Mouse (Mus musculus) lung, postnatal 0 days (tissue): ENCODE measurements around the gene Pcdh15. TPM values are rescaled to one million over a fixed set of nuclear protein-coding genes. Genes with fewer than 3 reads are reported as not detected.
A peak's percentile ranks its signal among the peaks of the same experiment; 100 is the strongest.

Experiments
- ATAC-seq: fragments of 200-750 bp; cut with Nextera tagmentation; 2 replicates; pipeline ENCODE4 v1.8.0; 2017; ENCODE audit warnings: moderate library complexity
- DNase-seq: peaks from one replicate; pipeline ENCODE4 v3.0.0-alpha.2; 2016; ENCODE audit warnings: low spot score
- H3K27ac ChIP-seq: fragments of 300-500 bp; sonication (generic); 2 replicates; pipeline ENCODE4 v1.5.1; 2014; ENCODE audit warnings: antibody characterized with exemption, mild to moderate bottlenecking, low read length, mixed read lengths
- H3K27me3 ChIP-seq: fragments of 300-500 bp; sonication (generic); replicated peaks from 2 replicates; pipeline ENCODE4 v1.6.1; 2014; ENCODE audit warnings: low read length, mixed read lengths; ENCODE audit not compliant: insufficient read depth
- H3K36me3 ChIP-seq: fragments of 300-500 bp; sonication (generic); 2 replicates; pipeline ENCODE4 v1.6.1; 2014; ENCODE audit warnings: low read length, mixed read lengths; ENCODE audit not compliant: insufficient read depth
- H3K4me1 ChIP-seq: fragments of 300-500 bp; sonication (generic); 2 replicates; pipeline ENCODE4 v1.6.1; 2014; ENCODE audit warnings: antibody characterized with exemption, low read depth, low read length, mixed read lengths; ENCODE audit not compliant: insufficient read depth
- H3K4me2 ChIP-seq: fragments of 300-500 bp; sonication (generic); replicated peaks from 2 replicates; pipeline ENCODE4 v1.6.1; 2014; ENCODE audit warnings: low read depth, mild to moderate bottlenecking, low read length, moderate library complexity, mixed read lengths
- H3K4me3 ChIP-seq: fragments of 300-500 bp; sonication (generic); 2 replicates; pipeline ENCODE4 v1.5.1; 2014; ENCODE audit warnings: low read depth, low read length
- H3K9ac ChIP-seq: fragments of 300-500 bp; sonication (generic); replicated peaks from 2 replicates; pipeline ENCODE4 v1.6.1; 2014; ENCODE audit warnings: low read depth, mild to moderate bottlenecking
- H3K9me3 ChIP-seq: fragments of 300-500 bp; sonication (generic); 2 replicates; pipeline ENCODE4 v1.6.1; 2016; ENCODE audit warnings: low read length, mixed read lengths
- CTCF ChIP-seq: IDR thresholded peaks from 2 replicates; pipeline ENCODE4 v1.5.1; 2016; ENCODE audit warnings: antibody characterized with exemption, mild to moderate bottlenecking
- EP300 ChIP-seq: IDR thresholded peaks from 2 replicates; pipeline ENCODE4 v1.6.1; 2016; ENCODE audit warnings: antibody characterized with exemption, mild to moderate bottlenecking, control low read depth
- WGBS: fragments of 180-500 bp; shearing (Covaris S2); extraction: QIAGEN DNeasy Blood & Tissue Kit; methylation state at CpG from one replicate; pipeline ENCODE4 v1.1.7; 2014; 5-methylcytosine and 5-hydroxymethylcytosine counted together
- polyA plus RNA-seq: library from polyadenylated mRNA; unstranded; fragments of >200 nt; fragmentation: Nextera tagmentation; extraction: Ambion mirVana; gene quantifications from 2 replicates; pipeline ENCODE4 v1.2.1, GENCODE M21; 2015

Gene Pcdh15
- polyA plus RNA-seq, 1 experiment from 2014 or later, result 0.06 TPM

DNA sequence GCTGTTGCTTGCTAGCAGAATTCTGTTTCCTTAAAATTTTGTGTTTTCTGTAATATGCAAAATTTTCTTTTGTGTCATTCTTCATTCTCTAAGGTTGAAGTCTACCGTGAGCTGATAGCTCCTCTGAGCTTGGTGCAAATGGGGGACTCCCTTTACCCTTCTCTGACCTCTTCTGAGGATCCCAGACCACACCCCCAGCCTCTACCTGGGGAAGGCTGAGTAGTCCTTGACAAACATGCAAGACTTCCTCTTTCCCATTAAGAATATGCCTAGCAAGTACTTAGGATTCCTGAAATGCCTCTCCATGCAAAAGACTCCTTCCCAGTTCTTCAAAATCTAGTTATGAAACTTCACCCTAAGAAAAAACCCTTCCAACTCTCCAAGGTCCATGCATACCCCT lies 808.5 kb downstream of the Pcdh15 start:
- TF ChIP-seq CTCF, result no peak
- no peak for TF ChIP-seq EP300
- H3K4me3 ChIP-seq, result no peak overlapping the region
- H3K4me2 ChIP-seq, result no peak overlapping the region
- H3K27me3 ChIP-seq, result no peaks in the 10 kb centered on the region
- WGBS, result 32% methylated on average over 1 of the region's 1 CpGs
- no peaks in the 10 kb centered on the region for H3K9me3 ChIP-seq
- H3K36me3 ChIP-seq, result no peaks in the 10 kb centered on the region
- peak; percentile 14 for DNase-seq
- H3K9ac ChIP-seq, result no peak overlapping the region
- no peak overlapping the region for H3K27ac ChIP-seq
- 0 out of 2 replicates have a peak, but pooled peaks have one; percentile 43 for ATAC-seq
- H3K4me1 ChIP-seq, result no peaks in the 10 kb centered on the region

GRCm38 (mm10) chr10:73908568-73908967 lies 809.4 kb downstream of the Pcdh15 start:
- ATAC-seq, result no peak
- 61% methylated on average over 1 of the region's 1 CpGs for WGBS
- H3K4me1 ChIP-seq, result no peaks in the 10 kb centered on the region

DNA sequence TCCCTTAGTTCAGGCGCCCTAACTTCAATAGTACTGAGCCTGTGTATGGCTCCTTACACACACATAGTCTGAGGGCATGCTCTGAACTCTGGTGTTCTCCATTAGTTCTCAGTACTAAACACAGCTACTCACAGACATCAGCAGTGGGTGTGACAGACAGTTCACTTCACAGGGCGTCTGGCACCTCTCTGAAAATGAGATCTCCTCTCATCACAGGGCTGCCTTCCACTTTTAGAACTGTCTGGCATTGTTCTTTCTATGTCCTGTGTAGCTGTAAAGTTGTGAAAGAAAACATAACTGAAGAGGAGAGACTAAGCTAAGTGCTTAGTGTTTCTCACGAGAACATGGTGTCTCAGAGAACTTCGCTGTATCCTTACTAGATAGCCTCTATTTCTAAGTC lies 816.0 kb downstream of the Pcdh15 start:
- no peak for DNase-seq
- H3K4me2 ChIP-seq, result no peak overlapping the region
- H3K4me1 ChIP-seq, result no peaks in the 10 kb centered on the region
- H3K27ac ChIP-seq, result no peak overlapping the region
- no peak overlapping the region for H3K9ac ChIP-seq
- no peaks in the 10 kb centered on the region for H3K27me3 ChIP-seq
- TF ChIP-seq CTCF (no peak), EP300 (no peak)
- ATAC-seq, result no peak
- no peaks in the 10 kb centered on the region for H3K36me3 ChIP-seq
- H3K4me3 ChIP-seq, result no peak overlapping the region
- no peaks in the 10 kb centered on the region for H3K9me3 ChIP-seq
- WGBS, result 74% methylated on average over 4 of the region's 4 CpGs

More at GRCm38 (mm10) chr10:73908568-73908967, 809.4 kb downstream of the Pcdh15 start:
- H3K27ac ChIP-seq, result no peak overlapping the region
- DNase-seq, result no peak
- no peak overlapping the region for H3K4me2 ChIP-seq
- no peak overlapping the region for H3K4me3 ChIP-seq
- no peak for TF ChIP-seq EP300
- TF ChIP-seq CTCF, result no peak
- no peaks in the 10 kb centered on the region for H3K27me3 ChIP-seq
- H3K9me3 ChIP-seq, result no peaks in the 10 kb centered on the region
- no peak overlapping the region for H3K9ac ChIP-seq
- no peaks in the 10 kb centered on the region for H3K36me3 ChIP-seq

DNA sequence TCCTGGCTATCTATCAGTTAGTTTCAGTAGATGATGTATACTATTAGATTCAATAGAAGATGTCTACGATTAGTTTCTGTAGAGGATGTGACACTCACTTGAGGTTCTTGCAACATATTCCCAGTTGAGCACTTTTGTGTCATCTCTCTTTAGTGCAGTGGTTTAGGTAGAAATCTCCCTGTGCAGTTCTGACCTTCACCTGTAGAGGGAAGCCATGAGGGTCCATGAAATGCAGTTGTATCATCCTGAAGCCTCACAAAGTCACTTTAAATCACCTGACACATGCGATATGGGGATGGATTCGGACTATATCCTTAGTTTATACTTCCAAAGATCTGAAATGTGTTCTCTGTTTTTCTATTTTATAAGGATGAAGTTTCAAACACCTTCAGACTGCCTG lies 822.4 kb downstream of the Pcdh15 start:
- no peak for DNase-seq
- H3K9me3 ChIP-seq, result no peaks in the 10 kb centered on the region
- no peak for TF ChIP-seq EP300
- peak; percentile 55 for TF ChIP-seq CTCF

DNA sequence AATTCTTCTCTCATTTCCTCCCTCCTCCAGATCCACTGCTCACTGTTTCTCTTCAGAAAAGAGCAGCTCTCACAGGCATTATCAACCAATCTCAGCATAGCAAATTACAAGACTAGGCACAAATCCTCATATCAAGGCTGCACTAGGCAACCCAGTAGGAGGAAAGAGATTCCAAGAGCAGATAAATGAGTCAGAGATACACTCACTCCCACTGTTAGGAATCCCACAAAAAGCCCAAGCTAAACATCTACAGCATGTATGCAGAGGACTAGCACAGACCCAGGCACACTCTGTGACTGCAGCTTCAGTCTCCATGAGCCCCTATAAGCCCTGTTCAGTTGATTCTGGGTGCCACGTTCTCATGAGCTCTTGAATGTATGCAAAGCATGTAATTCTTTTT lies 829.5 kb downstream of the Pcdh15 start:
- DNase-seq, result no peak
- H3K27ac ChIP-seq, result no peak overlapping the region
- no peaks in the 10 kb centered on the region for H3K4me1 ChIP-seq
- 54% methylated on average over 1 of the region's 1 CpGs for WGBS
- no peak overlapping the region for H3K4me2 ChIP-seq
- no peak overlapping the region for H3K9ac ChIP-seq
- TF ChIP-seq EP300 (no peak), CTCF (no peak)
- H3K36me3 ChIP-seq, result no peaks in the 10 kb centered on the region
- no peak overlapping the region for H3K4me3 ChIP-seq
- no peak for ATAC-seq
- no peaks in the 10 kb centered on the region for H3K27me3 ChIP-seq
- no peaks in the 10 kb centered on the region for H3K9me3 ChIP-seq

More for the DNA sequence above, 822.4 kb downstream of the Pcdh15 start:
- Histone ChIP-seq H3K27ac (no peak overlapping the region), H3K27me3 (no peaks in the 10 kb centered on the region), H3K9ac (no peak overlapping the region), H3K4me1 (no peaks in the 10 kb centered on the region), H3K4me2 (no peak overlapping the region), H3K4me3 (no peak overlapping the region), H3K36me3 (no peaks in the 10 kb centered on the region)
- WGBS, result 56% methylated on average over 3 of the region's 3 CpGs
- ATAC-seq, result no peak

GRCm38 (mm10) chr10:73929718-73930117 lies 830.6 kb downstream of the Pcdh15 start:
- DNase-seq (peak; percentile 42), ATAC-seq (no peak)
- Histone ChIP-seq H3K27ac (no peak overlapping the region), H3K4me2 (no peak overlapping the region), H3K9me3 (no peaks in the 10 kb centered on the region), H3K27me3 (no peaks in the 10 kb centered on the region), H3K4me3 (no peak overlapping the region), H3K36me3 (no peaks in the 10 kb centered on the region), H3K9ac (no peak overlapping the region), H3K4me1 (no peaks in the 10 kb centered on the region)
- TF ChIP-seq CTCF (no peak), EP300 (no peak)
- WGBS, result 36% methylated on average over 5 of the region's 5 CpGs

GRCm38 (mm10) chr10:73931185-73931584 lies 832.0 kb downstream of the Pcdh15 start:
- H3K27me3 ChIP-seq, result no peaks in the 10 kb centered on the region
- no peak overlapping the region for H3K9ac ChIP-seq
- no peaks in the 10 kb centered on the region for H3K4me1 ChIP-seq
- no peak overlapping the region for H3K4me2 ChIP-seq
- H3K4me3 ChIP-seq, result no peak overlapping the region
- ATAC-seq, result no peak
- H3K27ac ChIP-seq, result no peak overlapping the region
- no peak for DNase-seq
- TF ChIP-seq CTCF (no peak), EP300 (no peak)
- H3K9me3 ChIP-seq, result no peaks in the 10 kb centered on the region
- H3K36me3 ChIP-seq, result no peaks in the 10 kb centered on the region
